Mouse (Mus musculus) neural tube, embryonic 14.5 days (tissue): ENCODE measurements around the gene Atp2b4. TPM values are rescaled to one million over a fixed set of nuclear protein-coding genes. Genes with fewer than 3 reads are reported as not detected.

Experiments
- ATAC-seq: fragments of 200-750 bp; cut with Nextera tagmentation; 2 replicates; pipeline ENCODE4 v1.8.0; 2017; ENCODE audit warnings: low read depth, mild to moderate bottlenecking, moderate TSS enrichment, moderate library complexity
- H3K27ac ChIP-seq: fragments of 300-500 bp; sonication (generic); 2 replicates; pipeline ENCODE4 v1.5.1; 2014; ENCODE audit warnings: low read depth, mild to moderate bottlenecking, control low read depth, low read length, moderate library complexity, mixed read lengths
- H3K27me3 ChIP-seq: fragments of 300-500 bp; sonication (generic); 2 replicates; pipeline ENCODE4 v1.6.1; 2014; ENCODE audit warnings: low read length; ENCODE audit not compliant: control insufficient read depth, insufficient read depth
- H3K36me3 ChIP-seq: fragments of 300-500 bp; sonication (generic); 2 replicates; pipeline ENCODE4 v1.6.1; 2014; ENCODE audit warnings: low read length, mixed read lengths; ENCODE audit not compliant: control insufficient read depth, insufficient read depth
- H3K4me1 ChIP-seq: fragments of 300-500 bp; sonication (generic); 2 replicates; pipeline ENCODE4 v1.6.1; 2014; ENCODE audit warnings: low read length; ENCODE audit not compliant: control insufficient read depth, insufficient read depth
- H3K4me2 ChIP-seq: fragments of 300-500 bp; sonication (generic); 2 replicates; pipeline ENCODE4 v1.6.1; 2014; ENCODE audit warnings: mild to moderate bottlenecking, low read depth, low read length, control low read depth
- H3K4me3 ChIP-seq: fragments of 300-500 bp; sonication (generic); 2 replicates; pipeline ENCODE4 v1.5.1; 2014; ENCODE audit warnings: low read depth, low read length, control low read depth, mixed read lengths
- H3K9ac ChIP-seq: fragments of 300-500 bp; sonication (generic); replicated peaks from 2 replicates; pipeline ENCODE4 v1.6.1; 2014; ENCODE audit warnings: low read depth, mild to moderate bottlenecking, control low read depth, low read length, mixed read lengths
- H3K9me3 ChIP-seq: fragments of 300-500 bp; sonication (generic); 2 replicates; pipeline ENCODE4 v1.6.1; 2016; ENCODE audit warnings: low read length; ENCODE audit not compliant: control insufficient read depth
- WGBS: fragments of 180-500 bp; shearing (Covaris S2); extraction: QIAGEN DNeasy Blood & Tissue Kit; methylation state at CpG from one replicate; pipeline ENCODE4 v1.1.7; 2014; 5-methylcytosine and 5-hydroxymethylcytosine counted together
- polyA plus RNA-seq: library from polyadenylated mRNA; unstranded; fragments of >200 nt; fragmentation: Nextera tagmentation; extraction: Ambion mirVana; gene quantifications from 2 replicates; pipeline ENCODE4 v1.2.1, GENCODE M21; 2014

The Atp2b4 gene
- polyA plus RNA-seq, 1 experiment from 2014 or later = 30.3 TPM

- 54% methylated on average over 5 of the region's 5 CpGs for WGBS
- Histone ChIP-seq H3K4me1 (peaks cover 4% of the 10 kb centered on the region; the same call in 1 of the 2 replicates), H3K9me3 (no peaks in the 10 kb centered on the region), H3K4me3 (no peak overlapping the region), H3K27ac (0 out of 2 replicates have a peak overlapping the region, but pooled peaks have one; percentile 22), H3K27me3 (no peaks in the 10 kb centered on the region), H3K9ac (no peak overlapping the region), H3K4me2 (no peak overlapping the region), H3K36me3 (no peaks in the 10 kb centered on the region)
- ATAC-seq = no peak
Observed at GRCm38 (mm10) chr1:133788864-133789263, 12.0 kb downstream of the Atp2b4 start.

- Histone ChIP-seq H3K4me1 (peaks cover 4% of the 10 kb centered on the region; the same call in 1 of the 2 replicates), H3K4me2 (no peak overlapping the region), H3K27ac (peak overlapping the region; percentile 36; the same call in 1 of the 2 replicates), H3K9ac (no peak overlapping the region), H3K9me3 (no peaks in the 10 kb centered on the region), H3K27me3 (no peaks in the 10 kb centered on the region), H3K36me3 (no peaks in the 10 kb centered on the region), H3K4me3 (no peak overlapping the region)
- no peak for ATAC-seq
- 84% methylated on average over 10 of the region's 10 CpGs for WGBS
Observed at GRCm38 (mm10) chr1:133787500-133788210, 13.2 kb downstream of the Atp2b4 start.

DNA sequence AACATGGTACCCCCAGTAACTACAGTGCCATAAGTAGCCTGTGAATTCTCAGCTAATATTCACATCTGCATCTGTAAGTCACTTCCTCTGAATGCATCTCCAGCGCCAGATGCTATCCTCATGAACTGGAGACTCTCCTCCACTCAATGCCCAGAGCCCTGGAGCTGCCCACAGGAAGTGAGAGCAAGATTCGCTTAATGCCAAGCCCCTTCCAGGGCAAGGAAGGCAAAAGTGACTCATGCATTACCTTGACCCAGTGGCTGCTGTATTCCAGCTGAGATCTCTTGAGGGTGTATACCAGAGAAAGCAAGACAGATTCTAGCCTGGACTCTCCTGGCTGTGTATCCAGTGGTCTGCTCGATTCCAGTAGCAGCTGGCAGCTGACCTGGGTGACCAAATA is 16.2 kb downstream of the Atp2b4 start:
- Histone ChIP-seq H3K27ac (no peak overlapping the region), H3K9ac (no peak overlapping the region), H3K4me2 (no peak overlapping the region), H3K4me3 (no peak overlapping the region), H3K9me3 (no peaks in the 10 kb centered on the region), H3K27me3 (no peaks in the 10 kb centered on the region), H3K4me1 (peaks cover 4% of the 10 kb centered on the region; the same call in 1 of the 2 replicates), H3K36me3 (no peaks in the 10 kb centered on the region)
- ATAC-seq = no peak
- WGBS = 80% methylated on average over 3 of the region's 3 CpGs

GRCm38 (mm10) chr1:133781531-133781930 is 19.3 kb downstream of the Atp2b4 start:
- no peaks in the 10 kb centered on the region for H3K9me3 ChIP-seq
- no peak overlapping the region for H3K9ac ChIP-seq
- H3K27ac ChIP-seq = no peak overlapping the region
- no peaks in the 10 kb centered on the region for H3K4me1 ChIP-seq
- no peaks in the 10 kb centered on the region for H3K27me3 ChIP-seq
- ATAC-seq = no peak
- H3K36me3 ChIP-seq = no peaks in the 10 kb centered on the region
- H3K4me2 ChIP-seq = no peak overlapping the region
- H3K4me3 ChIP-seq = no peak overlapping the region
- whole genome bisulfite sequencing = 66% methylated on average over 3 of the region's 3 CpGs

GRCm38 (mm10) chr1:133779043-133779442 is 21.8 kb downstream of the Atp2b4 start:
- H3K36me3 ChIP-seq = no peaks in the 10 kb centered on the region
- H3K27ac ChIP-seq = no peak overlapping the region
- no peaks in the 10 kb centered on the region for H3K27me3 ChIP-seq
- 100% methylated on average over 1 of the region's 1 CpGs for WGBS
- H3K9me3 ChIP-seq = no peaks in the 10 kb centered on the region
- no peak overlapping the region for H3K4me2 ChIP-seq
- no peak for ATAC-seq
- no peak overlapping the region for H3K9ac ChIP-seq
- H3K4me3 ChIP-seq = no peak overlapping the region
- H3K4me1 ChIP-seq = no peaks in the 10 kb centered on the region

DNA sequence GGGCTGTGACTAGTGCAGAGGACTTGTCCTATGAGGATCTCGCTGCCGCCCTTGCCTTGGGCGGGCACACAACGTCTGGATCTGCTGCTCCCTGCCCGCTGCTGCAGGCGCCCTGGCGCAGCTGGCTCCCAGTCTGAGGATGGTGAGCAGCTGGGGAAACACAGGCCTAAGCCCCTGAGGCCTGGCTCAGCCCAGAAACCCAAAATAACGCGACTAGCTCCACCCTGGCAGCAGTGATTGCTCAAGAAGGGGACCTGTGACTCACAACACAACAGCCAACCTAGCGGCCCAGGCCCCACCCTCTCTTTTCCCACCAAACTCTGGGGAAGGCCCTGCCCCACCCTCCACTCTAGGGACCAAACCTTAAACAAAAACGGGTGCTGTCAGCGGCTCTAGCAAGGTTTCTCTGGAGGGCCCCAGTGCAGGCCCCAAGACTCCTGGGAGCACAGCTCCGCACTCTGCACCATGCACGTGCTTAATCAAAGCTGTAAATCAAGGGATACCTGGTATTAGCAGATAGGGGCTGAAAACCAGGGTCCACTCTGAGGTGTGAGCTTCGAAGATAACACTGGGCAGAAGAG is 23.1 kb downstream of the Atp2b4 start:
- Histone ChIP-seq H3K27me3 (no peaks in the 10 kb centered on the region), H3K4me3 (no peak overlapping the region), H3K4me2 (no peak overlapping the region), H3K27ac (no peak overlapping the region), H3K9me3 (no peaks in the 10 kb centered on the region), H3K36me3 (no peaks in the 10 kb centered on the region), H3K9ac (no peak overlapping the region), H3K4me1 (no peaks in the 10 kb centered on the region)
- no peak for ATAC-seq
- WGBS = 69% methylated on average over 15 of the region's 15 CpGs

GRCm38 (mm10) chr1:133772553-133772952 is 28.3 kb downstream of the Atp2b4 start:
- WGBS = 50% methylated on average over 9 of the region's 9 CpGs
- ATAC-seq = no peak
- no peaks in the 10 kb centered on the region for H3K9me3 ChIP-seq
- no peak overlapping the region for H3K9ac ChIP-seq
- no peaks in the 10 kb centered on the region for H3K4me1 ChIP-seq
- H3K27ac ChIP-seq = no peak overlapping the region
- no peaks in the 10 kb centered on the region for H3K27me3 ChIP-seq
- H3K36me3 ChIP-seq = no peaks in the 10 kb centered on the region
- H3K4me2 ChIP-seq = no peak overlapping the region
- no peak overlapping the region for H3K4me3 ChIP-seq

DNA sequence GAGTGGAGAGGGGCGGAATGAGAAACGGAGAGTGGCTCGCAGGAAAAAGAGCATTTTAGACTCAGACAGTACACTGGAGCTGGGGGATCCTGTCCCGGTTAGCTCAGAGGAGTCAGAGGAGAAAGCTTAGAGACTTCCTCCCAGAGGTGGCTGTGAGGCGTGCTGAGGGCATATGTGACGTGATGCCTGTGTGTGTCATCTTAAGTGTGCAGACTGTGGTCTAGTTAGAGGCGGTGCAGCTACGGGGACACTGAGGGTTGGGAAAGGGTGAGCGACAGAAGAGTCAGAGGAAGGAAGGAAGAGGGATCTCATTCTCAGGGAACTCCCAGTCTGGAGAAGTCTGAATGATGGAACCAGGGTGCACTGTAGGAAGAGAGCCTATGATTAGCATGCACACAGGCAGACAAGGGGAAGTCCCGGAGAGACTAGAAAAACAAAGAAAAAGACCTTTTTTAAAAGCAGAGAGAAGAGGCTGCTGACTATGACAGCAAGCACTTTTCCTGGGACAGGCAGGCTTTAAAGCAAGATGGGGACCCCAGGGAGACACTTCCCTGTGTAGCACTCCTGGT is 28.9 kb downstream of the Atp2b4 start:
- H3K27me3 ChIP-seq = no peaks in the 10 kb centered on the region
- H3K4me2 ChIP-seq = no peak overlapping the region
- H3K36me3 ChIP-seq = no peaks in the 10 kb centered on the region
- H3K27ac ChIP-seq = 0 out of 2 replicates have a peak overlapping the region, but pooled peaks have one; percentile 16
- WGBS = 75% methylated on average over 10 of the region's 10 CpGs
- H3K9me3 ChIP-seq = no peaks in the 10 kb centered on the region
- no peak overlapping the region for H3K4me3 ChIP-seq
- H3K9ac ChIP-seq = no peak overlapping the region
- ATAC-seq = no peak
- no peaks in the 10 kb centered on the region for H3K4me1 ChIP-seq

GRCm38 (mm10) chr1:133767994-133768393 is 32.8 kb downstream of the Atp2b4 start:
- no peak overlapping the region for H3K4me2 ChIP-seq
- no peak overlapping the region for H3K4me3 ChIP-seq
- no peaks in the 10 kb centered on the region for H3K36me3 ChIP-seq
- 0 out of 2 replicates have a peak, but pooled peaks cover 2% of the 10 kb centered on the region for H3K4me1 ChIP-seq
- no peaks in the 10 kb centered on the region for H3K27me3 ChIP-seq
- H3K9me3 ChIP-seq = no peaks in the 10 kb centered on the region
- no peak overlapping the region for H3K27ac ChIP-seq
- 93% methylated on average over 5 of the region's 5 CpGs for WGBS
- ATAC-seq = no peak
- H3K9ac ChIP-seq = no peak overlapping the region
